Mouse (Mus musculus) adrenal gland, postnatal 4 days (tissue): ENCODE data around the gene Pphln1. TPM values are rescaled to one million over a fixed set of nuclear protein-coding genes. Genes with fewer than 3 reads are reported as not detected.

Experiments
- DNase-seq, 2 experiments: peaks; one replicate each; pipeline ENCODE4 v3.0.0; 2021 to 2022; ENCODE audit warnings: low spot score in 2 of 2, mixed read lengths in 2 of 2
- total RNA-seq, 2 experiments: library from RNA; stranded (reverse); gene quantifications; 2 replicates each; pipeline ENCODE4 v1.2.3; 2021

Pphln1 gene
- total RNA-seq, 2 experiments from 2014 or later: 40.6 to 44.6 TPM

DNA sequence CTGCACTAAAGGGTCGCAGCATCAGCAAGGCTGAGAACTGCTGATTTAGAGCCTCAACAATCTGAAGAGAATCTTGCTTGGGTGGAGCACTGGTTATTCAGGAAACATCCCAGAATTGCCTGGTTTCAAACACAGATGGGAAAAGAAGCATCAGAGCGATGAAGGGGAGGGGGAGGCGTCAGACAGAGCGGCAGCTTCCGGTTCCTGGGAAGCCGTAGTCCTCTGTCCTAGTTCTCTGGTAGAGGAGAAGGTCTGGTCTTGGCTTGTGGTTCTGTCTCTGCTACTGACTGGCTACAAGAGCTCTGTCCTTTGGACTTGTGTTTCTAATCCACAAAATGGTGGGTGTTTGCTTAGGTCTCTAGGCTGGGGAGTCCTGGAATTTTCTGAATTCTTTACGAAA is 139.6 kb downstream of the Pphln1 start:
- no peak for DNase-seq

DNA sequence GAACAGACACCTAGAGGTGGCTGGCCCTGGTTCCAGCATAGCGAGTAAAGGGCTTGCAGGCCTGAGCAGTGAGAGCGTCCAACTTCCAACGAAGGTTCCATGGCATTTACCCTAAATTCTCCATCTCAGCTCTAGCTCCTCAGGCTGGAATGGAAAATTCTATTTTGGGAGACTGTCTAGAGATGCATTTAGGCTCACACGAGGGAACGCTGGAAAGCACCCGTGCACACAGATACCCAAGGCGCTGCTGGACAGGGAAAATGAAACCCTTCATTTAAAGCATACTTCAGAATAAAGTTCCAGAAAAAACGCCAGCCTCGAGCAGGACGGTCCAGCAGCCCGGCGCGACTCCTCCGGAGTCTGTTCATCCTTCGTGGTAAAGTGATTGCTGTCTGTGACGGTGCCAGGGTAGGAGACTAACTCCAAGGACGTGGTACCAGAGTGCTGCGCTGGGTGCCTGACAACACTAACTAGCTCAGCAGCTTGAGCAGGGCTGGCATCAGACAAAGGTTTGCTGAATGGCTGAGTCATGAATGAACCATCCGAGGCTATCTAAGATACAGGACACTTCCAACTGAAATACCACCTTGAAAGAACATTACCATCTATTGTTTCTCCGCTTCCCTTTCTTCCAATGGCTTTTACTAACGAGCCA is 140.5 kb downstream of the Pphln1 start:
- no peak for DNase-seq

DNA sequence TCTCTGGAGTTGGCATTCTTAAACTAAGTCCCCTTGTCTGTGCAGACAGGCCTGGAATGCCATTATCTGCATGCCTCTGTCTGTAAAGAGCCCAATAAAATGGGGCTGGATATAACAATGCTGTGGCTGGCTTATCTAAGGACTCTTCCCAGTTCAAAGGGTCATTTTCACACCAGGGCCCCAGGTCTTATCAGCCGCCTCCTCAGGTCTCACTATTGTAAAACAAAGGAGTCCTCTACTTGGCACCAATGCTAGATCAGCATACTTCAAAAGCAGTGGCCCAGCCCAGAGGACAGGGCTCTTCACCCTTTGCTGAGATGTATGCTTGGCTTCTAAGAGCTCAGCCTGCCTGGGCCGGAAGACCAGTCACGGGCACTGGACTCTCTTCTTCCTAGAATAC is 141.3 kb downstream of the Pphln1 start:
- no peak for DNase-seq

Other genes with a start within 250 kb of the Pphln1 start
- gene Gxylt1, start 123.2 kb upstream of the Pphln1 start, total RNA-seq: 10 to 100 TPM; 32.9 to 33.2 TPM
- 10 to 100 TPM; 43.3 to 47.6 TPM for gene Yaf2, start 61.4 kb upstream of the Pphln1 start, total RNA-seq
- gene Zcrb1, start within 50 bp of the Pphln1 start, total RNA-seq: 10 to 100 TPM; 87.7 to 94.0 TPM
- gene Prickle1, start 197.5 kb downstream of the Pphln1 start, total RNA-seq: 10 to 100 TPM; 30.2 to 30.4 TPM